Mouse (Mus musculus) cortical plate, adult 2 months (tissue): Measurements from ENCODE around the gene Lsm4.

Source experiments
- CTCF ChIP-seq: fragments of 200-500 bp; IDR thresholded peaks from 2 replicates; pipeline ENCODE4 v1.5.1; 2011; ENCODE audit warnings: mild to moderate bottlenecking, control low read depth, low read length; ENCODE audit not compliant: insufficient read depth; ENCODE audit errors: extremely low read depth
- POLR2A ChIP-seq: fragments of 200-500 bp; IDR thresholded peaks from 2 replicates; pipeline ENCODE4 v1.6.1; 2011; ENCODE audit warnings: mild to moderate bottlenecking, low read length, control low read depth; ENCODE audit not compliant: insufficient read depth; ENCODE audit errors: extremely low read depth

DNA sequence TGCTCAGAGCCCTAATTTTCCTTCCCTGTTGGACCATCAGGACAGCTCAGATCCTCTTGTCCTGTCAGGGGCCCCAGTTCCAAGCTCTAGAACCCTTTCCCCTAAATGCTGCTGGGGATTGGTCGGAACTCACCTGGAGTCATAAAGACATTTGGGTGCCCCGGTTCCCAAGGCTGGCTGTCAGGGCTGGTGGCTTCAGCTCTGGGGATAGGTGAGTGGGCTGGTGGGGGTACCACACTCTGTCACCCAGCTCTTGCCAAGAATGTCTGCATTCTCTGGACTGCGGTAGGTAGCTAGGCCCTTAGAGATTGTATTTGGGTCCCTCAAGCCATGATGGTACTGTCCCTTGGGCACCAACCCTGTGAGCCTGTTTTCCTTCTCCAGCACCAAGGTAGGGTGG is 30.2 kb downstream of the Lsm4 start, which contains the start of gene Iqcn:
- TF ChIP-seq POLR2A, result no peak
- TF ChIP-seq CTCF, result no peak
